Mouse (Mus musculus) embryo, embryonic 11.5 days (tissue): ENCODE data around the gene Gfod1.

Source experiments
- DNase-seq: peaks from one replicate; pipeline ENCODE4 v3.0.0-alpha.2; 2012; ENCODE audit warnings: low read depth, low spot score

The Gfod1 gene

DNA sequence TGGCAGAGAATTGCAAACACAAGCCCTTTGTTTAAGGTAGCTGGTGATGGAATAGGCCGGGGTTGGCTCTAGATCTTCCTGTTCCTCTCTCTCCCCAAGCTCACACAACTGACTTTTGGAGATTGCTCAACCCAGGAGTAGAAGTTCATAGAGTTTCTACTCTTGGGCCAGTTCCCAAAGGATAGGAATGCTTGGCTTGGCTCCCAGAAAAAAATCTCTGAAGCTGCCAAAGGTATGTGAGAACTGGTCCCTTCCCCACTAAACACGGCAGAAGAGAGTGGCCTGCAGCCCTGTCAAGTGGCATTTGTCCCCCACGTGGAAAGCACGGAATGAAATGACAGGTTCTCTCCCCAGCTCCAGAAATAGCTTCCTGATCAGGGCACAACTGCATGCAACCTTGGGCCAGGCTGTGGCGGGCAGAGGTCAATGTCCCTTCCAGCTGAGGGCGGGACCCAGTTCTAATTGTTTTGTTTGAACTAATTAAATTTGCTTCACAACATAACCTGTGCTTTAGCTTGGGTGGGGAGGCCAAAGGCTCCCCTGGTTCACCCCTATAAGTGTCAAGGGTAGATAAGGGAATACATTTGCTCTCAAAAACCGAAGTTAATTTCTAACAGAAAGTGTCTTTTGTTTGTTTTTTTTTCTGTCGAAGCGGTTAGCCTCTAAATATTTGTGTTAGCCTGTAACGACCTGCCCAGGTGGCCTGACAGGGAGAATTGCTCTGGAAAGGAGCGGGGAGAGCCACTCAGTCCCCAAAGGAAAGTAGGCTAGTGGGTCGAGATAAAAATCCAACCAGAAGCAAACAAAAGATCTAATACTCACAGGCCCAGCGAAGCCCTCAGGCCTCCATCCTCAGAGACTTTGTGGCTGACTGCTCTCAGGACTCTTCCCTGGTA, 71.8 kb downstream of the Gfod1 start:
- no peak for DNase-seq

DNA sequence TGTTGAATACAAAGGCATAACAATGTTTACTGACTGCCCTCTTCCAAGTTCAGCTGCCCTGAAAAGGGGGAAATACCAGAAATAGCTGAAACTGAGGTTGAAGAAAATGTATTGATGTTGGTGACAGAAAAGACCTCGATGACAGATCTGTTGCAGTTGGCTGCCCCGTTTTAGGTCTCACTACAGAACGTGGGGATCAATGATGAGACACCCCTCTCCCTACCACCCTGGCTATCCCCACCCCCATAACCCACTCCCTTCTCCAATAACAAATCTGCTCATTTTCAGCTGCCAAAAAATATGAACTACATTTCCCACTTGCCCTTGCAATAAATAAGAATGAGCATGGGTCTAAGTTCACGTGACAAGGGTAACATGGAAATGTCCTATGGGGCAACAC, 73.1 kb downstream of the Gfod1 start:
- DNase-seq, result no peak

DNA sequence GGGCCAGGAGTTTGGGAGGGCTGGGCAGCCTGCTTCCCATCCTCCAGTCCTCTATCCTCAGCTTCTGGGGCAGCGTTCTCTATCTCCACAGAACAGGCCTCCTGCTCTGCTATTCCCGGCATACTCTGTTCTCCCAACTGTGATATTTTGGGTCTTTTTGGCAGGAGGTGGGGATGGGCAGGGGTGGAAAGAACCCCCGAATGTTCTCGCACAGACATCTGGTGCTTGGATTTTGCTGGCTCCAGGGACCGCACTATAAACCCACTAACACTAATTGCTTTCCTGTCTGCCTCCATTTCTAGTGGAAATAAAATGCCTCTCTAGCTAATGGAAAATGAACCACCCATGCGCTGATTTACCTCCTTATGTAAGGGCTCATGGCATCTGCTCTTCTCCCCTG, 73.7 kb downstream of the Gfod1 start:
- no peak for DNase-seq

DNA sequence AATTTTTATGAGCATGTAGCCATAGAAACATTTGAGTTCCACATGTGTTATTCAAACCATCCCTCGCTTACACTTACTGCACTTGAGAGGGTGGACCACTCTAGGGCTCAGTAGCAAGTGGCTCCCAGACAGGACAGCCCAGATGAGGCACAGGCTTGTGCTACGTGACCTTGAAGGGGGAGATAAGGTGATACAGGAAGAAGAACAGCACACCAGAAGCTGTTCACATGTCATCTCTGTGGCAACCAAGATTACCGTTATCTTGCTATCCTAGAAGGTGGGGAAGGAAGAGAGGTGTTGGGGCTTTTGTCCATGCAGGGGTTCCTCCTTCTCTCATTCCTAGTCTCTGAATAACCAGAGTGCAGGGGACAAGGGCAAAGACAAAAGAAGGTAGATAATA, 74.2 kb downstream of the Gfod1 start:
- no peak for DNase-seq

DNA sequence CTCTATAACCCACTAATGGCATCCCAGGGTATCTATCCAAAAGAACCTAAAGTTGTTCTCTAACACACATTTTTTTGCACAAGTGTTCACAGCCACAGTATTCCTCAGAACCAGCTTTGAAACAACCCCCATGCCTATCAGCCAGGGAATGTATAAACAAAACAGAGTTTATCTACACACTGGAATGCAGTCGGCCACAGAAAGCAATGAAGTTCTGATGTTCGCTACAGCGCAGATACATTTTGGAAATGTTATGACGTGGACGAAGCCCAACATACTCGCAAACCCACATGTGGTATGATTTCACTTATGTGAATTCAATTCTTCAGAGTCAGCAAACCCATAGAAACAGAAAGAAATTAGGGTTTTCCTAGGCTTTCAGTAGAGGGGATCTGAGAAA, 75.8 kb downstream of the Gfod1 start:
- DNase-seq, result no peak

DNA sequence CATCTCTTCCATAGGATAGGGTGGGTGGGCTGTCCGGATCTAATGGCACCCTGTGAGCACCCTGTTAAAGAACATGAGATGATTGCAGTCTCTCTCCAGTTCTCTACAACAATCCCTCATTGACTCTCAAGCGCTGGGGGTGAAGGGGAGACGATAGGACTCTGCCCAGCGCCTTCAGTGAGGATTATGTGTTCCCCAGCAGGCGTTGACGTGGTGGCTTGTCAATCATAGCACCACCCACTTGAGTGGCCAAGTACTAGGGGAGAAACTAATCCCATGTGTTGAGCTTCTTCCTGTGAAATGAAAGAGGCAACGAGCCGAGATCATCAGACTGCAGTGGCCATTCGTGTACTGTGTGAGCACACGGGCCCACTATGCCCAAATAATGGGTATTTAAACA, 77.9 kb downstream of the Gfod1 start:
- DNase-seq, result no peak

DNA sequence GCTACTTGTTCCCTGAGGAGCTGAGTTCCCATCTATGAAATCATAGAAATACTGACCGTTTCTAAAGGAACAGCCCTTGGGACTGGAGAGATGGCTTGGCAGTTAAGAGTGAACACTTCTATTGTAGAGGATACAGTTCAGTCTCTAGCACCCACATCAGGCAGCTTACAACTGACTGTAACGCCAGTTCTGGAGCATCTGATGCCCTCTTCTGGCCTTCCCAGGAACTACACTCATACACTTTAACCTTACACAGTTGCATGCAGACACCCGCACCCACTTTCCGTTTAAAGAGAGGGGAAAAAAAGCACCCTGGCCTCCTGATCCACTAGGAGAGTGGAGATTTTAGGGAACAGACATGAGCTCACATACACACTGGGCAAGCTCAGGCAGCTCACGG, 78.8 kb downstream of the Gfod1 start:
- no peak for DNase-seq

DNA sequence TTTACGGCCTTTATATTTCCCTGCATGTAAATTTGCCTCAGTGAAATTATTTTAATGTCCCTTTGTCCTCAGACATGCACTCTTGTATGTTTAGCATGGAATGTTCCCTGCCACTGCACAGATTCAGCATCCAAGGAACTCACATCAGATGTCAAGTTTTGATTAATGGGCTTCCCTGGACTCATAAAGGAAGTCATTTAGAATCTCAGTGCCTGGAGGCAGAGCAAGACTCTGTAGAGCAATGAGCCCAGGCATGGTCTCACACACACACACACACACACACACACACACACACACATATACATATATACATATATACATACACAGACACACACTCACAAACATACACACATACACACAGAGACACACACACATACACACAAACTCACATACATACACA, 81.9 kb downstream of the Gfod1 start:
- DNase-seq, result no peak

DNA sequence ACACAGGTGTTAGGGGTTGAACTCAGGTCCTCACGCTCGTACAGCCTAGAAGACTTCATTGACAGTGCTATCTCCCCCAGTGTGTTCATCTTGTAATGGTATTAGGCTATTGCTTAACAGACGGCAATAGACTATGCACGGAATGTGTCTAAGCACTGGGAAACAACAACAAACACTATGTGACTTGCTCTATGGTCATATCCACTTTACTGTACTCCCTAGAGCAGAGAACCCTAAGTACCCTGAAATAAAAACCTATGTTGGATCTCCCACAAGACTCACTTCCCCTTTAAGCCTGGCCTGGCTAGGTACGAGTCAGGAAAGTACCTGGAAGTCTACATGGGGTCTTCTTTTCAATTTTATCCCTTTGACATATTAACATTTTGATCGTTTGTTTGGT, 82.7 kb downstream of the Gfod1 start:
- no peak for DNase-seq

DNA sequence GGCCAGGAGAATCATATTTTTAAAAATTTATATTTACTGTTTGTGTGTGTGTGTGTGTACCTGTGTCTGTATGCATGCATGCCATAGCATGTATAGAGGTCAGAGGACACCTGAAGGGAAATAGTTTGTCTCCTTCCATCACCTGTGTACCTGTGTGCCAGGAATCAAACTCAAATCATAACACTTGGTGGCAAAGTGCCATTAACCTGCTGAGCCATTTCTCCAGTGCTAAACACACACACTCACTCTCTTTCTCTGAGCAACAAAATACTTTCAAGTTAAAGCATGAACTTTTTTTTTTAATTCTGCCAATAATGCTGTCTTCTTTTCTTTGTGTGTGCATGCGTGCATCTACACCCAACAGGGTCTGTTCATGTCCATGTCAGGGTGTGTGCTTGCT, 83.3 kb downstream of the Gfod1 start:
- DNase-seq, result no peak

DNA sequence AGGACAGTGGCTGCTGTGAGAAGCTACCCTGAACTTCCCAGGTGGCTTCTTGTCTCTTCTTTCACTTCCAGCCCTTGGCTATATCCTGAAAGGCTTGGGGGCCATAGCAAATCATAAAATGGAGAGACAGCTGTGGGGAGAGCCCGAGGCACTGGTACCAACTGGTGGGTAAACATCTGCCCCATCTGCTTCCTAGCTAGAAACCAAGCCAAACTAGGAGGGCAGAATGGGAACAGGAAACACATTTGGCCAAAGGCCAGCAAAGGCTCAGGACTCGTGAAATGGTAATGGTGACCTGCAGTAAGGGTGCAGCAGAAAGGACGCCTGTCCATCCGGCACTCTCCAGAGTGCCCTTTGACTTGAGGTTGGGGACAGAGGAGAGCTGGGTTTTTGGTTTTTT, 85.2 kb downstream of the Gfod1 start:
- no peak for DNase-seq

DNA sequence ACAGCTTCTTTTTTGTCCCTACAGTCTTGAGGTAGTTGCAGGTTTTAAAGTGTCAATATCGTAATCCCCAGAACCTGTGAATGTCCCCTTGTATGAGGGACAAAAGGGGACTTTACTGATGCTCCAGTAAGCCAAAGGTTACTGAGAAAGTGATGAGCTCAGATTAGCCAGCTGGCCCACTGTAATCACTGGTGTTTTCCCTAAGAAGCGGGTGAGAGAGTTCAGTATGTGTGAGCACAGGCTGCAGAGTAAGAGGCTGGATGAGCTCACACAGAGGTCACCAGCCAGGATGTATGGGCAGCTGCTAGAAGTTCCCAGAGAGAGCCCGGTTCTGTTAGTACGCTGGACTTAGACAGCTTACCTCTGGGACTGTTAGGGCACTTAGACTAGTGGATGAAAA, 85.7 kb downstream of the Gfod1 start:
- no peak for DNase-seq

DNA sequence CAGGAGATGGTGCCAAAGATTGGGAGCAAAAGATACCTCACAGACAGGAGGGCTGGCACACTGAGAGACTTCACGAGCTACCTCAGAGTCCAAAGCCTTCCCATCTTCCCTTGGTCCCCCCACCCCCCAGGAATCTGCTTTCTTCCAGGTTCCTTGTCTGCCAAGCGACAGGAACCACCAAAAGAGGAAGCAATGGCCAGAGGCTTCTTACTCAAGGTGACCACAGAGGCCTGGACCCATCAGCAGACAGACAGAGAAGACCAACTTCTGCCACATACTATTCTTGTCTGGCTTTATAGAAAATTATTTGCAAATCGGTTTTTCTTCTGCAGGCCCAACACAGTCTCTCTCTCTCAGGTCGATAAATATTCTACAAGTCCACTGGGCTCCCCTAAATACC, 86.3 kb downstream of the Gfod1 start:
- no peak for DNase-seq

DNA sequence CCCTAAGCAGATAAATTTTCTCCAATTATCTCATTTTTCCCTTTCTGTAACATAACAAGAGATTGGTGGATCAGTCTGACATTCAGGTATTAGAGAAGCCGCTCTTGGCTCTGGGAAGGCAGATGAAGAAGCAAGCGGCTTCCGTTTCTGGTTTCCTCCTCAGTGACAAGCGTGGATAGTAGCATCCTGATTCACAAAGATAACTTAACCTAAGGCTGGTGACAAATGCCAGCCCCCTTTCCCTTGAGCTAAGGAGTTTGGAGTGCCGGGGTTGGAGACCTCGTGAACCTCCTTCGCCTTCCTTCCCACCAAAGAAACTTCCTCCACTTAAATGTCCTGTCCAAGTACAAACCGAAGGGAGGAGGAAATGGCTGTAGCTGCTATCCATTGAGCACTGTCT, 86.9 kb downstream of the Gfod1 start:
- no peak for DNase-seq

DNA sequence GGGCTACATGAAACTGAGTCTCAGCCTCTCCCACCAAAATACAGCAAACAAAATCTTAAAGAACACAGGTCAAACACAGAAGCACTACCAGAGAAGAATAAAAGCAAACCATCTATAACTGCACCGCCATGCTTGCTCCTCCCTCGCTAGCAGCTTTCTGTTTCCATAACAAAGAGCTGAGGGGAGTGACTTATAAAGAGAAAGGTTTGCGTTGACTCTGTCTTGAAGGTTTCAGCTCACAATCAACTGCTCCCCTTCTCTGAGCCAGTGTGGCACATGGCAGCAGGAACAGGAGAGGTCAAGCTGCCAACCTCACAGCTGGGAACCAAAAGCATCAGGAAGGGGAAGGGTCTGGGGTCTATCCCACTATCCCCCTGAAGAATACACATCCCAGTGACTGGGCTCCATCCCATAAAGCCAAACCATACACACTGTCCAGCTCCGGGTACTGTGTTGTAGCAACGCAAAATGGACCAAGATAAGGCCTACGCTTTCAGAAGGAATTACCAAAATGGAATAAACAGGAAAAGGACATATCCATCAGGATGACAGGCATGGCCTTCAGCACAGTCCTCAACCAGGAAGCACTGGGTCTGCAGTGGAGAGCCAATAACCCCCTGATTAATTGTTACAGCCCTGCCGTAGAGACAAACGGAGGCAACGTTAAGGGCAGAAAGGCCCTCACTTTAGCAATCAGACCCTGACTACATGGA, 87.8 kb downstream of the Gfod1 start:
- no peak for DNase-seq

DNA sequence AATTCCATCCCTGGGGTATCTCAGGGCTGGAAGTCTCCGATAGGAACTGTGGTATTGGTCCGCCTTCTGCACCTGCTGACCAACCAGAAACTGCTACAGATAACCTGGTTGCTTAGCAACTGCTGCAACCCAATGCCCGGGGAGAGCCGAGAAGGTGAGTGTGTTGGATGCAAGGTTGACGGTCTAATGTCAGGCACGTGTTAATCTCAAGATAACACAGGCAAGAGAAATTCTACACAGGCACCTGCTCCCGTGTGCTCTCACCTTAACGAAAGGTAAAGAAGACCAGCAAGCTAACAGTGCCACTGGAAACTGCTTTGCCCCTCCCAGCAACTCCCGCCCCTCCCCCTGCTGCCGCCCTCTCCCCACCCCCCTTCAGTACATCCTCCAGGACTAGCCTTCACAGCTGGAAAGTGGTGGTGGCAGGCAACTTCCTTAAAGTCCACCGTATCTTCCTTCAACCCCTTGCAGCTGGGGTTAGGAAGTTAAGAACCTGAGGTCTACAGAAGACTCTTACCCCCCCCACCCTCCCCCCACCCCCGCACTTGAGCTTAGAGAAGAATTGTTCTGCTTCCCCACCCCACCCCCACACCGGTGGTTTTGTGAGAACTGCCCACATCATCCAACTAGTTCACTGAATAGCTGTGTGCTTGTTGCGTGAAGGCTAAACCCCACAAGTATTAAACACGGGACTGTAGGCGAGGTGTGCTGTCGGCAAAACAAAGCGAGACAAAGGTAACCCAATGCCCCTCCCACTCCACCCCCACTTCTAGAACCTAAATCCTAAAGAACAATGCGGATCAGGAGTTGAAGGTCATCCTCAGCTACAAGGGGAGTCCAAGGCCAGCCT, 88.6 kb downstream of the Gfod1 start:
- no peak for DNase-seq

DNA sequence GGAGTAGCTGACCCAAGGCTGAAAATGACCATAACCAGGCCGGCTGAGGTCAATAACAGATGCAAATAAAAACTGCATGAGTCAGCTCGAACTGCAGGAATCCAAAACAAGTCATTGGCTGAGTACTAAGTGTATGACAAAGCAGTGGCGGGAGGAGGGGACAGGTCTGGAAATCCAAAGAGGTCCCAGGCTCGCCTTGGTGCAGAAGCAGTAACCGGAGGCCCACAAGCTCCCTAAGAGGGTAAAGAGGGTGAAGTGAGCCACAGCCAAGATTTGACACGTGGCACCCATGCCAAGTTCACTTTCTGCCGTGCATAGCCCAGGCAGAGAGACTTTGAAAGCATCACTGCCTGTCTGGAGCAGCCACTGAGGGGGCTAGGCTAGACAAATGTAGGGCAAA, 91.6 kb downstream of the Gfod1 start:
- DNase-seq, result no peak

DNA sequence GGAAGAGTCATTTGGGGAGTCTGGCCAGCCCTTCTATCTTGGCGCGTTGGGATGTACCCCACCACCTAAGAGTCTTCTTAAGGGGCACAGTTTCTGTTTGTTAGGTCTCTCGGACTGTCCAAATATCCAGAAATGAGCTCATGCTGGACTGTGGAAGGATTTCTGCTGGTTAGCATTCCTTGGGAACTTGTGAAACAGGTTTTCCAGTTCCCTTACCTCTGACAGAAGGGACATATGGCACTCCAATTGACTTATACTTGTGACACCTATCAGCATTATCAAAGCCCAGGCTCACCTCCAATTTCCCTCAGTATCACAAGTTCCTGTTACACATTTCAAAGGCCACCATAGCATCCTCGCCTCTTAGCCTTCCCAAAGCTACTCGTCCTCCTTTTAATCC, 93.0 kb downstream of the Gfod1 start:
- DNase-seq, result no peak

DNA sequence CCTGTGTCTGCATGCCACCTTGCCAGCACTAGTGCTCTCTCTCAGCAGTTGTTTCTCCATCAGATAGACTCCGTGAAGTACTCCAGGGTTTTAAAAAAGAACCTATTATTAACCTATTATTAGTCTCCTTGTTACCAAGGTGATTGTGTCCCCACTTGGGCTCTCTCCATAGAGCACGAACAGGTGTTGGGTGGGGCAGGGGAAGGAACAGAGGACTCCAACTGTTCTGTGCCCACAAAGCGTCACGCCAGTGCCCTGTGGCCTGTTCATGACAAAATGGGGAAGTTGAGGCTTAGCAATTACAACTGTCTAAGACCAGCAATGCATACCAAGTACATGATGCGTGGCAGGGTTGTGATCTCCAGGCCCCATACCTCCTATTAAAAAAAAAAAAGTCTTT, 94.4 kb downstream of the Gfod1 start:
- no peak for DNase-seq

DNA sequence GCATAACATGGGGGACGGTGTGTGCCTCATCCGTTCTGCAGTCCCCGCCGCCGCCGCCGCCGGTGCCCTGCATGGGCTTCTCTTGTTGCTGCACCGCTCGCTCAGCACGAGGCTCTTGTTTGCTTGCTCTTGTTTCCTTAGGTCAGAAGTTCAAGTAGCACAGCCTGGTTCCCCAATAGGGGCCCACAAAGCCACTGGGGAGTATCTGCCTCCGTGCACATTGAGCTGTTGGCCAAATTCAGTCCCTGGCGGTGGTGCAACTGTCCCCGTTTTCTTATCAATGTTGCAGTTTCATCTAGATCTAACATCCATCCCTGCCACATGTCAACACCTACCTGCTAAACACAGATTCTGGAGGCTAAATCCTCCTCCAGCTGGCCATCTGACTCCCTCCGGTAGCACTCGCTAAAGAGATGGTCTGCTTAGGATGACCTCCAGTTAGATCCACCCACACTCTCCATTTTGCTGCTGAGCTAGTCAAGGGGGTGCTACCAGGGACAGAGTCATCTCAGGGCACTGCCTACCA, 95.0 kb downstream of the Gfod1 start:
- DNase-seq, result no peak

DNA sequence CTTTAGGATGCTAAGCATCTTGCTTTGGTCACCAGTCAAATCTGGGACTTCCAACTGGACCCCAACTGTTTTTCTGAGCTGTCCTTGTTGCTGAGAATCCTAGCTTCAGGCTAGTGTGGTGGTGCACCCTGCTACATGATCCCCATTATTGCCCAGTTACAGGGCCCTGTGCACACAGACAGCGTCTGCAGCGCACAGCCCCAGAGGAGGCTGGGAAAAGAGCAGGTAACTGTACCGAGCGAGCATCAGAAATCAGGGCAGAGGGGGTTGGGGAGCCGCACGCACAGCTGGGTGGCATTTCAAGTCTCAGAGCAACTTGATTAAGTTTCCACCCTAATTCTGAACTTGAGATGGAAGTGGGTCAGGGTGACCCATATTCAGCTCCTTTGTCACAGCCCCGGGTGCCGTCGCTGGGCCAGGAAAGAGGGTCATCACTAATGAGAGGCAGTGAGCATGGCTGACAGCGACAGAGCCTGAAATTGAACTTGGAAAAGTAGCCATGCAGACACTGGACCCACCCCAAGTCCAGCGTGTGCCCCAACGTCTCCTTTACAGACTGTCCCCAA, 97.8 kb downstream of the Gfod1 start:
- no peak for DNase-seq

DNA sequence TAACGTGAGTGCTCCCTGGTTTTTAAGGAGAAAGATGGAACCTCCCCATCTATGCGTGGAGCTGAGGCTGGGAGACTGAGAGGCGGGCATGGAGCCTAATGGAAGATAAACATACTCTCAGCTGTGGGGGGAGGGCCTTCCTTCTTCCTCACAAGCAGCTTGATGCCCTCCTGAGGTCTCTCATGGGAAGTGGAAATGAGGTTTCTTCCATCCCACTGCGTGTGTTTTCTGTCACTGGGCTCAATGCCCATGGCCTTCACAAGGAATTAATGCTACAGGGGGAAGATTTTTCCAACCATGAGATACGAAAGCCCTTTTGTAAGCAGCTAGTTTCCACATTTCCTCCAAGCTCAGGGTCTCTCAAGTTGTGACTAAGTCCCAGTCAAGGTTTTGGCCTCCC, 100.3 kb downstream of the Gfod1 start:
- no peak for DNase-seq
